Mouse (Mus musculus): ENCODE data around the gene Pde5a. TPM values are rescaled to one million over a fixed set of nuclear protein-coding genes. Genes with fewer than 3 reads are reported as not detected.

The Pde5a gene
- polyA plus RNA-seq, 1 experiment from 2014 or later = 3.1 TPM

Other genes with a start within 250 kb of the Pde5a start
- gene Fnbp1l, start 109.2 kb upstream of the Pde5a start, polyA plus RNA-seq (2015; fragmentation: Nextera tagmentation; extraction: Ambion mirVana) = 42.7 and 48.9 TPM in 2 replicates
- gene Fabp2, start 166.1 kb downstream of the Pde5a start, polyA plus RNA-seq (2015; fragmentation: Nextera tagmentation; extraction: Ambion mirVana) = not detected in 2 replicates
- not detected in 2 replicates for gene Gm10959, start 190.4 kb downstream of the Pde5a start, polyA plus RNA-seq (2015; fragmentation: Nextera tagmentation; extraction: Ambion mirVana)
- 119 and 138 TPM in 2 replicates for gene 1810037I17Rik, start 195.3 kb downstream of the Pde5a start, polyA plus RNA-seq (2015; fragmentation: Nextera tagmentation; extraction: Ambion mirVana)